Comparison of ENCODE assay signal across 17 mouse cellular contexts in genomic region chr19:31861909-31862308, GRCm38 (mm10). TPM values are rescaled to one million over a fixed set of nuclear protein-coding genes. Genes with fewer than 3 reads are reported as not detected.
DNase-seq lines count a peak whose midpoint lies in the region; ATAC-seq and TF ChIP-seq lines count a peak whose summit lies in the region.
"Had no signal": no experiment of that assay in that cellular context is flagged by ENCODE, and none has a peak within 500 bp of the region (broad histone marks: within the 10 kb centered on the region; RNA-seq: fewer than 3 reads in every experiment).

No protein-coding gene starts in this region.

- no peaks in the 10 kb centered on the region for H3K9me3 ChIP-seq in liver, postnatal 0 days (ENCODE audit: low read length)
- no peaks in the 10 kb centered on the region for H3K9me3 ChIP-seq in liver, embryonic 12.5 days (replicated peaks)
- H3K9me3 ChIP-seq: megakaryocyte, embryonic 14.5 days had no signal

- no peak overlapping the region for H3K4me2 ChIP-seq in liver, postnatal 0 days (ENCODE audit: low read depth, low read length)
- H3K4me2 ChIP-seq in liver, embryonic 12.5 days, result no peak overlapping the region

- no peaks in the 10 kb centered on the region for H3K27me3 ChIP-seq in liver, postnatal 0 days (ENCODE audit: insufficient read depth, low read length)
- no peaks in the 10 kb centered on the region for H3K27me3 ChIP-seq in liver, embryonic 12.5 days (replicated peaks)
- peaks cover 18% of the 10 kb centered on the region for H3K27me3 ChIP-seq in Patski
- H3K27me3 ChIP-seq: megakaryocyte, embryonic 14.5 days had no signal

- no peak for TF ChIP-seq EP300 in liver, postnatal 0 days (IDR thresholded peaks at IDR 0.05; ENCODE audit: low read depth)

- no peak for DNase-seq in frontal cortex, postnatal 14 days (ENCODE audit: low spot score in 2 of 2)
- no peak for DNase-seq in liver, postnatal 0 days
- no peak for DNase-seq in Patski (ENCODE audit: low read depth, low spot score)
- DNase-seq in left cerebral cortex, adult 9 months (ENCODE audit: low spot score in 2 of 2), result peak; percentile 23 to 35
- no peak for DNase-seq in neural tube, embryonic 10.5 days (ENCODE audit: extremely low spot score, low spot score)
- DNase-seq: adrenal gland, postnatal 36 days; cerebellum, adult 18-20 months; heart, adult 18-20 months; heart, postnatal 36 days; kidney, adult 18-20 months; thymus, postnatal 25 days had no signal

- WGBS in liver, postnatal 0 days (ENCODE audit: insufficient replicate concordance), result 50% methylated on average over 3 of the region's 3 CpGs
- 46% methylated on average over 3 of the region's 3 CpGs for WGBS in liver, embryonic 12.5 days (ENCODE audit: insufficient replicate concordance)

- no peaks in the 10 kb centered on the region for H3K4me1 ChIP-seq in liver, postnatal 0 days (ENCODE audit: insufficient read depth)
- H3K4me1 ChIP-seq in liver, embryonic 12.5 days, result no peaks in the 10 kb centered on the region

- H3K27ac ChIP-seq in liver, postnatal 0 days (ENCODE audit: low read depth), result no peak overlapping the region
- H3K27ac ChIP-seq in liver, embryonic 12.5 days, result no peak overlapping the region

- H3K36me3 ChIP-seq in liver, postnatal 0 days (replicated peaks; ENCODE audit: insufficient read depth, low read length), result no peaks in the 10 kb centered on the region
- no peaks in the 10 kb centered on the region for H3K36me3 ChIP-seq in liver, embryonic 12.5 days

- TF ChIP-seq CTCF in liver, postnatal 0 days (IDR thresholded peaks at IDR 0.05; ENCODE audit: low read depth), result peak; percentile 35
- peak; percentile 14 for TF ChIP-seq CTCF in Patski (IDR thresholded peaks at IDR 0.05)

- H3K4me3 ChIP-seq in liver, postnatal 0 days (ENCODE audit: low read depth, low read length), result no peak overlapping the region
- H3K4me3 ChIP-seq in liver, embryonic 12.5 days, result no peak overlapping the region
- H3K4me3 ChIP-seq: erythroblast, embryonic 14.5 days; megakaryocyte, embryonic 14.5 days had no signal

- no peak overlapping the region for H3K9ac ChIP-seq in liver, postnatal 0 days (replicated peaks)
- no peak overlapping the region for H3K9ac ChIP-seq in liver, embryonic 12.5 days

- ATAC-seq in frontal cortex, adult (ENCODE audit: low TSS enrichment), result peak; percentile 97
- no peak for ATAC-seq in liver, postnatal 0 days
- ATAC-seq in liver, embryonic 12.5 days, result no peak
- no peak for ATAC-seq in Patski
- ATAC-seq in megakaryocyte-erythroid progenitor cell, adult 5-6 weeks (replicated peaks; ENCODE audit: low FRiP score, low TSS enrichment, poor library complexity, severe bottlenecking), result no peak

- POLR2A ChIA-PET in Patski (lab: Charles Lee), result no interaction called here

- CTCF ChIA-PET in Patski (lab: Charles Lee), result interaction anchor here (0.8 to 1.5 kb wide), 2 partner anchors 9 to 25 kb away, joined by 3 to 4 read pairs; no protein-coding TSS in a partner anchor

- in situ Hi-C loops in Patski (cut with MboI; ENCODE audit: low pct_unique_long_range_greater_than_20kb), result no loop called here

RNA-seq across cellular contexts. Expression of gene A1cf, which starts 6.7 kb away (rescaled TPM):
- polyA plus RNA-seq in liver, postnatal 0 days (2015; fragmentation: Nextera tagmentation; extraction: Ambion mirVana), result 8.8 and 11.5 TPM in 2 replicates
- 8.0 and 8.6 TPM in 2 replicates for polyA plus RNA-seq in liver, embryonic 12.5 days (2016; fragmentation: Nextera tagmentation; extraction: Ambion mirVana)
- polyA plus RNA-seq in Patski (2021), result not detected
- total RNA-seq in megakaryocyte-erythroid progenitor cell, adult 5-6 weeks (2014; fragmentation: Nextera tagmentation), result not detected in 2 replicates
- total RNA-seq in megakaryocyte-erythroid progenitor cell, adult 5-6 weeks (2017), result not detected in 2 replicates
- total RNA-seq: heart, adult 18-20 months; heart, postnatal 36 days; left cerebral cortex, postnatal 10 days had no signal
- polyA plus RNA-seq: erythroblast, embryonic 14.5 days had no signal

Comparison
In these comparisons a context has a peak if more than half of its experiments do, and no peak if none do; other contexts are left out.
1. DNase-seq: peak in left cerebral cortex, adult 9 months (2 of 2); none in frontal cortex, postnatal 14 days (0 of 2), liver, postnatal 0 days (single experiment), Patski (single experiment) and neural tube, embryonic 10.5 days (single experiment).